Mouse (Mus musculus) lung, postnatal 25 days (tissue): ENCODE data around the gene Mrgprb3.

Source experiments
- DNase-seq: peaks from one replicate; pipeline ENCODE4 v3.0.0; 2022; ENCODE audit warnings: low spot score

Gene Mrgprb3

DNA sequence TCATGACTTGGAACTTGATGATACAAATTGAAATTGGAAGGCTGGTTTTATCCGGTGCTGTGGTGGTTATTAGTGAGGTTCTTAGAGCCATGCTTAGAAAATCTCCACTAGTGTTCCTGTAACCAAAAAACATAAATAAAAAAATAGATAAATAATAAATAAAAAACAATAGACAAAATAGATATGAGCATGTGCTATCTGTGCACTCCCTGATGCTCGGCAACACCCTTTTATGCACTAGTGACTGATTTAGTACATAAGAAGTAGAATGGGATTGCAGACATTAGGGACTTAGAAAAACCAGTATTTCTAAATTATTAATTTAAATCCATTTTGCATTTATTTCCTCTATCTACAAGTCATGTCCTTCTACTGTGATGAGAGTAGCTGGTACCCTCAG is at the start of gene Mrgprb3:
TSS of gene Mrgprb3 (minus strand) at position 101 of the 400 bp plus-strand sequence.
- no peak for DNase-seq
